Mouse (Mus musculus): Measurements from ENCODE around the gene Chrnb4. TPM values are rescaled to one million over a fixed set of nuclear protein-coding genes. Genes with fewer than 3 reads are reported as not detected.

Gene Chrnb4
- under 1 TPM; 0.14 to 0.44 (median 0.19) TPM for total RNA-seq (2022)

GRCm38 (mm10) chr9:55048211-55048880, at the start of gene Chrnb4:
Gene Chrnb4 (minus strand): TSS chr9:55048779.
- no peak for DNase-seq (ENCODE audit: low spot score in 2 of 2)

DNA sequence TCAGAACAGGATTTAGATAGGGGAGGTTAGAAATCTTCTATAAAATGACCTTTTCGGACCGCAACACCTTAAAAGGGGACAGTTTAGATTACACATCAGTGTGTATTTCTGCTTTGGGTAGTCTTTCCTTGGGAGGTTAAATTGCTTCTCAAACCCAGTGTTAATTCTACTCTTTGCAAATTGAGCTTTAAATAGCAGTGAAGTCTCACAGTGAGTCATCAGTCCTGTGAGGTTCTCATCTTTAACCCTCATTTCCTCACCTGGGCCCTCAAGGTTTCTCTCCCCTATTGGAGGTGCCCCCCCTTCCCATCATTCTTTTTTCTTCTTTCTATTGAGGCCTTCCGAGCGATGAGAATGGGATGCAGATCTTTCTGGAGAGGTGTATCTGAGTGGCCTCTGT, 48.3 kb upstream of the Chrnb4 start:
- no peak for DNase-seq (ENCODE audit: low spot score in 2 of 2)

GRCm38 (mm10) chr9:55096033-55096432, 47.5 kb upstream of the Chrnb4 start:
- no peak for DNase-seq (ENCODE audit: low spot score in 2 of 2)

DNA sequence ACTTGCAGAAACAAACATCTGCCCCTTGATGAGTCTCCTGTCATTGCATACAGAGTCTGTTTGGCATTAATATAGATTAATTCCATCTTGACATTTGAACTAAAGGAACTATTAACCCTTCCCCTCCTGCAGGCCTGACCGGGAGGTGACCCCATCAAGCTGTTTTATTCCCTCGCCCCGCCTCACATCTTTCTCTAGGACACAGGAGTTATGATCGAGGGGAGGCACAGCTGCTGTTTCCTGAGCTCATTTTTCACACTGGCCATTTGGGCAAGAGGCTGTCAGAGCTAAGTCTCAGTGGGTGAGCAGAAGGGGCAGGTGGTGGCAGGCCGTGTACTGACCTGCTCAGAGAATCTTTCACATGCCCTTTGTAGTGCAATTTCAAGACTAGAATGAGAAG, 41.6 kb upstream of the Chrnb4 start:
- no peak for DNase-seq (ENCODE audit: low spot score in 2 of 2)

GRCm38 (mm10) chr9:55089226-55089625, 40.6 kb upstream of the Chrnb4 start:
- no peak for DNase-seq (ENCODE audit: low spot score in 2 of 2)

- no peak for DNase-seq (ENCODE audit: low spot score in 2 of 2)
Measured at GRCm38 (mm10) chr9:55083154-55083913, 34.8 kb upstream of the Chrnb4 start.

GRCm38 (mm10) chr9:55067965-55068265, 19.3 kb upstream of the Chrnb4 start:
- DNase-seq (ENCODE audit: low spot score in 2 of 2), result no peak

GRCm38 (mm10) chr9:55067260-55067964, 18.8 kb upstream of the Chrnb4 start:
- no peak for DNase-seq (ENCODE audit: low spot score in 2 of 2)

DNA sequence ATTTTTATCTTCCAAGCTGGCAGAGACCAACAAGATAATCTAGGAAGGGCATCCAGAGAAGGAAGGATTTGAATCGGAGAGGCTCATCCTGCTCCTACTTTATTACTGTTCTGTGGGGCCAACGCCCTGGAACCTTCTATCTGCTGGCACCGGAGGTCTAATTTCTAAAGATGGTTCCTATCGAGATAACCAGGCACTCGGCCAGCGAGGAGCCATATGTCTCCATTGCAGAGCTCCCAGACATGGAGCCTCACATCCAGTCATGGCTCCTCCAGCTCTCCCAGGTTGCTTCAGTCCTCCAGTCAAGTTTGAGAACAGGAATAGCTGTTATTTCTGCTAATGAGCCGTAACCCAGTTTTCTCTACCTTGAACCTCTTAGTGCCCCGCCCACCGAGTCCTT, 16.7 kb upstream of the Chrnb4 start:
- no peak for DNase-seq (ENCODE audit: low spot score in 2 of 2)

GRCm38 (mm10) chr9:55058067-55058466, 9.5 kb upstream of the Chrnb4 start:
- no peak for DNase-seq (ENCODE audit: low spot score in 2 of 2)

DNA sequence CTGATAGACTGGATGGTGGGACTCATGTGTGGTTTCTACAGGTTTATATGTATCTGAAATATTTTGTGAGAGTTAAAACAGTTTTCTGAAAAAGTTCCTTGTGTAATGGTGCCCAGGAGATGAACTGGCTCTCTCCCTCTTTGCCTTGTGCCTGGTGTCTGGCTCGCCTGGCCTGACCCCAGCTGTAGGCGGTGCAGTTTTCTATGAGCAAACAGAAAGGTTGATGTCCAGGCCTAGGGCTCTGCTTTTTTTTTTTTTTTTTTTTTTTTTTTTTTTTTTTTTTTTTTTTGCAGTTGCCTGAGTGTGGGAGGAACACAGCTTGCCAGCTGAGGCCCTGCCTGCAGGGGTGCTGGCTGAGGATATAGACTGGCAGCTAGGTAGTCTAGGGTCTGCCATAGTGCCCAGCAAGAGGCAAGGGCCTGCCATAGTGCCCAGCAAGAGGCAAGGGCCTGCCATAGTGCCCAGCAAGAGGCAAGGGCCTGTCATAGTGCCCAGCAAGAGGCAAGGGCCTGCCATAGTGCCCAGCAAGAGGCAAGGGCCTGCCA, 6.9 kb upstream of the Chrnb4 start:
- no peak for DNase-seq (ENCODE audit: low spot score in 2 of 2)

DNA sequence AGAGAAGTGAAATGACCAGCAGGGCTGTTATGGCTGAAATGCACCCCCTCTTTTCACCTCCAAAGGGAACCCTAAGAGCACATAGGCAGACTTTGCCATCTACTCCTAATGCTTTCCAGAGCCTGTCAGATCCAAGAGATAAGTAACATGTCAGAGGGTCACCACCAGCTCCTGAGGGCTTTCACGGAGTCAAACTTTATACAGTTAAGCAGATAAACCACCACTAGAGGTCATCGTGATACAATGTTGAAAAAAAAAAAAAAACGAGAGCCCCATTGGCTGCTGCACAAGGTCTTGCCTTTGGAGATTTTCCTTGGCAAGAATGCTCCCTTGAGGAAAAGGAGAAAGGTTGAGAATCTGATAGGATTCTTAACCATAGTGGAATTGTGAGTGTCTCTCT, 1.8 kb downstream of the Chrnb4 start:
- DNase-seq (ENCODE audit: low spot score in 2 of 2), result no peak

GRCm38 (mm10) chr9:55045001-55045400, 3.6 kb downstream of the Chrnb4 start:
- DNase-seq (ENCODE audit: low spot score in 2 of 2), result no peak

DNA sequence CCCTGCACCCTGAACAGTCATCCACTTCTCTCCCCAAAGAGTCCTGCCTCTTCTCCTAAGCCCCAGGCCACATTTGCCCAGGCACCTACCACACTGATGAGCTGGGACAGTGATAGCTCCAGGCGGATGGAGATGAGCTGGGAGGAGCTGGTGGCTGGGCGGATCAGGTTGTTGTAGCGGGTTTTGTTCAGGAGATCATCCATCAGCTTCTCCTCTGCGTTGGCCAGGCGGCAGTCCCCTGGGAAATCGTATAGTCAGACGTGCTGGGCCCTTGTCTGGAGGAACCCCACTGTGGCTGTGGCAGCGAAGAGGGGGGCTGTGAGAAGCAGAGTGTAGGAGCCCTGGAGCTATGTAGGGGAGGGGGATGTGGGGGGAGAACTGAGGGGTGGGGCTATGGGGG, 4.9 kb downstream of the Chrnb4 start:
- DNase-seq (ENCODE audit: low spot score in 2 of 2), result no peak

DNA sequence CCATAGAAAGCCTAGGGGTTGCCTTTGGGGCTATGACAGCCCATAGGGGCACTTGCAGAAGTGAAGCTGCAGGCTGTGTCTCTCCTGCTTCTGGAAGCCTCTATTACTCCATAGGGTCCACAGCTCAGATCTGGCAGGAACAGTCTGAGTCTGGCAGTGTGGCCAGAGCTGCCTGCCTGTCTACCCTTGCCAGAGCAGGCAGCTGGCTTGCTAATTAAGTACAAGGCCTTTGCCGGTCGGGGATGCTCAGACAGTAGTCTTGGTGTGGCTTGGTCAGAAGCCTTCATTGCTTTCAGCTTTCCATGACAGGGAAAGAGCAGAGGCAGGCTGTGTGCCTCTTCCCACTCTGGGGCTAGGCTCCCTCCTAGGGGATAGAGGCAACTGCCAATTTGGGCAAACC, 7.2 kb downstream of the Chrnb4 start:
- no peak for DNase-seq (ENCODE audit: low spot score in 2 of 2)

GRCm38 (mm10) chr9:55039983-55040382, 8.6 kb downstream of the Chrnb4 start:
- no peak for DNase-seq (ENCODE audit: low spot score in 2 of 2)

DNA sequence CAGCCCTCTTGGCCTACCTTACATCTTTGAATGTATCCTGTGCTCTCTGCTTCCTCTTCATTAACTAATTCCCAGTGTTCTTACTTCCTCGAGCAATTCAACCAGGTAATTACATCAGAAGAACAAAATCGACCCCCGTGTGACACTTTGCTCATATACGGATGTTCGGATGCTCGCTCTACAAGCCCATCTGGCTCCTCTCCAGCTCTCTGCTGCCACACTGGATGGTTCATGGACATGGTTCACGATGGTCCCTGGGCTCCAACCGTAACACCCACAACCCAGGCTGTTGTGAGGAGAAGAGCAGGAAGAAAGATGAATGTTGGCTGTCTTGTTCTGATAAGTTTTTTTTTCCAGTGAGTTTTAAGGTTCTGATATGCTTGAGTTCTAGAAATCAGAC, 9.6 kb downstream of the Chrnb4 start:
- no peak for DNase-seq (ENCODE audit: low spot score in 2 of 2)

GRCm38 (mm10) chr9:55031435-55032167, 17.0 kb downstream of the Chrnb4 start:
- DNase-seq (ENCODE audit: low spot score in 2 of 2), result no peak

GRCm38 (mm10) chr9:55026275-55026663, 22.3 kb downstream of the Chrnb4 start, which contains the start of gene Chrna3:
Gene Chrna3 (minus strand): TSS chr9:55026562.
- no peak for DNase-seq (ENCODE audit: low spot score in 2 of 2)

- no peak for DNase-seq (ENCODE audit: low spot score in 2 of 2)
Measured at GRCm38 (mm10) chr9:55025534-55026274, 22.9 kb downstream of the Chrnb4 start.

All from left cerebral cortex, adult 8-10 months (tissue).